Mouse (Mus musculus) myocyte (in vitro differentiated cells): Measurements from ENCODE around the gene Ninj2.

Experiments
- CEBPB ChIP-seq: IDR thresholded peaks from 2 replicates; pipeline ENCODE4 v1.6.1; 2011; ENCODE audit warnings: mild to moderate bottlenecking, moderate library complexity; ENCODE audit not compliant: poor library complexity, insufficient read depth, severe bottlenecking
- POLR2A ChIP-seq: IDR thresholded peaks from one replicate; pipeline ENCODE4 v1.6.1; 2011; ENCODE audit warnings: low read depth, mild to moderate bottlenecking, control low read depth, moderate library complexity; ENCODE audit not compliant: insufficient read length
- TCF3 ChIP-seq: IDR thresholded peaks from one replicate; pipeline ENCODE4 v1.6.1; 2011; ENCODE audit warnings: low read depth, control low read depth; ENCODE audit not compliant: insufficient read length
- USF1 ChIP-seq: IDR thresholded peaks from one replicate; pipeline ENCODE4 v1.6.1; 2011; ENCODE audit warnings: low read depth, mild to moderate bottlenecking, control low read depth, moderate library complexity

- TF ChIP-seq USF1 (no peak), POLR2A (no peak), TCF3 (no peak), CEBPB (no peak)
Measured at GRCm38 (mm10) chr6:120240461-120240860, 147.3 kb downstream of the Ninj2 start.
